Mouse (Mus musculus): ENCODE measurements at regions not wholly inside any gene's neighbourhood (a gene's known extent, or its start where the extent isn't known, plus 50 kb on each side); places are given as distances from the start of the nearest gene placed in this dataset.

DNA sequence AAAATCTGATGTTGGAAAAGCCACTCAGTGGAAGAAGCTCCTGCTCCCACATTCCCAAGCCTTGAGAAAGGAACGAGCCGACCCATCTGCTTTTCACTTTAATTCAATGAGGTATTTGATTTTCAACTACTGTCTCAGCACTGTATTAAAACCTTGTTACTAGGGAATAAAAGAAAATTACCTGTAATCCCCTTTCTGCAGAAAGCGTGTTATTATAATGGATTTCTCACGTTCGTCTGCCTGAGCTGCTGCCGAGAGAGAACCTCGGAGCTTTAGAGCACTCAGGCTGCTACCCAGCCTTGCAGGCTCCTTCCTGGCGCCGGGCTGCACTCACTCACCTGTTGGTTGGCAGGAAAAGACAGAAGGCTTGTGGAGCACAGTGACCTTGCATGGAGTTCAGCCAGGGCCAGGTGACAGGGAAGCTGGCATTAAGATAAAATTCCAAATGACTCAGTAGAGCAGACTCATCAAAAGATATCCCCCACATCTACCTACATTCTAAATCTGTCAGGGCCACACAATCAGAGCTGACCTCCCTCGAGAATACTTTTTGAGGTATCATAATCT is 770.2 kb downstream of the Adgrl2 start:
- intact Hi-C loops (cut with DNase I): no loop called here
- DNase-seq: no peak
- no peak overlapping the region for H3K4me3 ChIP-seq
- TF ChIP-seq CTCF (IDR thresholded peaks at IDR 0.05): no peak
- H3K27ac ChIP-seq: no peak overlapping the region

DNA sequence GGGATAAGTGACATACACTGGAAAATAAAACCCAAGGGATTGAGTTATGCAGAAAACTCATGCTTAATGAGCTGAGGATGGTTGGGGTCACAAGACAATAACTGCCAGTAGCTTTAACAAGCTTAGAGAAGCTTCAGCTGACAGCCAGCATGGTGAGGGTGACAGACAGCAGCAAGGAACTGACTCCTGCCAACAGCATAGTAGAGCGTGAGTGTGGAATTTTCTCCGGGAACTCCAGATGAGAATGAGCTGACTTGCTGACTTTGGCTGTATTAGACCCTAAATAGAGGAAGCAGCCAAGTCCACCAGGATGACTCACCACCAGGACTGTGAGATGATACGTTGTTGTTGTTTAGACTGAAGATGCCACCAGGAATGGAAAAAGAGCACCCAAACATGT is 788.2 kb downstream of the Adgrl2 start:
- DNase-seq: no peak
- Histone ChIP-seq H3K27ac (no peak overlapping the region), H3K4me3 (no peak overlapping the region)
- no peak for TF ChIP-seq CTCF (IDR thresholded peaks at IDR 0.05)
- intact Hi-C loops (cut with DNase I): no loop called here

GRCm38 (mm10) chr3:148186704-148187103 is 803.7 kb downstream of the Adgrl2 start:
- no peak overlapping the region for H3K4me3 ChIP-seq
- intact Hi-C loops (cut with DNase I): no loop called here
- no peak for DNase-seq
- no peak overlapping the region for H3K27ac ChIP-seq
- TF ChIP-seq CTCF (IDR thresholded peaks at IDR 0.05): no peak

- Histone ChIP-seq H3K27ac (no peak overlapping the region), H3K4me3 (no peak overlapping the region)
- intact Hi-C loops (cut with DNase I): no loop called here
- no peak for TF ChIP-seq CTCF (IDR thresholded peaks at IDR 0.05)
- DNase-seq: no peak
These were observed 822.8 kb downstream of the Adgrl2 start for GRCm38 (mm10) chr3:148167556-148167955.

GRCm38 (mm10) chr3:148159059-148159458 is 831.3 kb downstream of the Adgrl2 start:
- no peak for DNase-seq
- no peak for TF ChIP-seq CTCF (IDR thresholded peaks at IDR 0.05)
- intact Hi-C loops (cut with DNase I): no loop called here
- Histone ChIP-seq H3K27ac (no peak overlapping the region), H3K4me3 (no peak overlapping the region)

DNA sequence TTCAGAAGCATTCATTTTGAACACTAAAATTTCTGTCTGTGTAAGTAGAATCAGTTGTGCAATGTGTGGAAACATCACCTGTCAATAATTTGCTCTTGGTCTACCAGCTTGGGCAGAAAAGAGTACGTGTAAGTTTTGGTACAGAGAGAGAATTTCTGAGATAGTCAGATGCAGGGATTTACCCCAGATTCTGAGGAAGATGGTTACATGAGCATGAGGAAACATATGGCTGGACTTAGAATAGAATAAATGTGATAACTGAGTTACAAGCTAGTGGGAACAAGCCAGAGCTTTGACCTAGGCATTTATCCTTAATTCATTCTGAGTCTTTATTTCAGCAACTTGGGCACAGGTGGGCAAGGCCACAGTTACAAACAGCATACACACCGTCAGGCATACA is 831.8 kb downstream of the Adgrl2 start:
- intact Hi-C loops (cut with DNase I): no loop called here
- no peak overlapping the region for H3K4me3 ChIP-seq
- H3K27ac ChIP-seq: no peak overlapping the region
- DNase-seq: no peak
- no peak for TF ChIP-seq CTCF (IDR thresholded peaks at IDR 0.05)

GRCm38 (mm10) chr3:148143776-148144175 is 846.6 kb downstream of the Adgrl2 start:
- TF ChIP-seq CTCF (IDR thresholded peaks at IDR 0.05): no peak
- H3K4me3 ChIP-seq: no peak overlapping the region
- H3K27ac ChIP-seq: no peak overlapping the region
- DNase-seq: no peak
- intact Hi-C loops (cut with DNase I): no loop called here

DNA sequence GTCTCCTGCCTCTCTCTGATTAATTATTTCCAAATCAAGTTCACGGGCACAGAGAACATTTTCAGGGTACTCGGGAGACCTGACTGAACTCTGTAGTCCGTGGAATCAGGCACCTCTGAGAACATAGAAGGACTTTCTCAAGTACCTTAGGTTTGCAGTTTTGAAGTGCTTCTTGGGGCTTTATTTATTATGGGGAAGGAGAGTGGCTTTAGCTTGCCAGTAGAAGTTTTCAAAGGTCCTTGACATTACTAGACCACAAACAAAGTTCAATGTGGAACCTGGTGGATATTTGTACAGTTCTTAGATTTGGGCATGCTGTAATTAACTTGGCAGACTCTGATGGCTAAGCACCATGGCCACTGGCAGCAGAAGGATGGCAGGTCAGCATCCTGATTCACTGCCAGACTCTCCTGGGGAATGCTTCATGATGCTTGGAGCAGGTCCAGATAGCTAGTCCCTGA is 853.5 kb downstream of the Adgrl2 start:
- no peak for DNase-seq
- intact Hi-C loops (cut with DNase I): no loop called here
- TF ChIP-seq CTCF (IDR thresholded peaks at IDR 0.05): no peak
- Histone ChIP-seq H3K4me3 (no peak overlapping the region), H3K27ac (no peak overlapping the region)

DNA sequence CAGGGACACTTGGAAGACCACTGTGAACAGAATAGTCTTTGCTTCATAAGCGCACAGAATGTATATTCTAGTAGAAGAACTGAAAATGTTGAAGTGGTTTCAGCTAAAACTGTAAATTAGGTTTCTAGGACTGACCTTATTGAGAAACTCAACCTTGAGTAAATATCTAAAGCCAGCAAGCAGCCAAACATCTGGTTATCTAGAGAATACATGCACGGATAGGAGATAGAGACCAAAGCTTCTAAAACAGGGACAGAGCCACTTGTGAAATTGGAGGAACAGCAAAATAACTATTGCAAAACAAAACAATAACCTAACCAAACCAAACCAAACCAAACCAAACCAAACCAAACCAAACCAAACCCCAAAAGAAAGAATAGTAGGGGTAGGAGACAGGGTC is 855.7 kb downstream of the Adgrl2 start:
- no peak for DNase-seq
- Histone ChIP-seq H3K27ac (no peak overlapping the region), H3K4me3 (no peak overlapping the region)
- TF ChIP-seq CTCF (IDR thresholded peaks at IDR 0.05): no peak
- intact Hi-C loops (cut with DNase I): no loop called here

DNA sequence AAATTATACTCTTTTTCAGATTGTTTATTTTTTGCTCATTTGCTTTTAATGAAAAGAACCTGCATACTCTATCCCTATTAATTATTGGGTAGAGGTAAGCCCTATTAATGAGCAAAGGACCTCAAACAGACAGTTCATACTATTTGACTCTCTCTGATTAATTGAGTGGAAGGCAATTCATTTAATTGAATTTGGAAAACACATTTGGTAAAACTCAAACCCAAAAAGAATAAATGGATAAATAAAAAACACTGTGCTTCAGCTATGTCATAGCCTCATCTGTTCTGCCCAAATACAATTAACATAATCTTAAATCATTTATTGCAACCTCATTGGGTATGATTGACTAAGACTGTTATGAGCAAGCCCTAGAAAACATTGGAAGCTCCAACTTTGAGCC is 874.8 kb downstream of the Adgrl2 start:
- intact Hi-C loops (cut with DNase I): no loop called here

GRCm38 (mm10) chr3:148112204-148112603 is 878.2 kb downstream of the Adgrl2 start:
- intact Hi-C loops (cut with DNase I): no loop called here
- no peak for TF ChIP-seq CTCF (IDR thresholded peaks at IDR 0.05)
- H3K27ac ChIP-seq: no peak overlapping the region
- DNase-seq: no peak
- H3K4me3 ChIP-seq: no peak overlapping the region

More for the DNA sequence above, 874.8 kb downstream of the Adgrl2 start:
- H3K4me3 ChIP-seq: no peak overlapping the region
- no peak for DNase-seq
- no peak for TF ChIP-seq CTCF (IDR thresholded peaks at IDR 0.05)
- H3K27ac ChIP-seq: no peak overlapping the region

DNA sequence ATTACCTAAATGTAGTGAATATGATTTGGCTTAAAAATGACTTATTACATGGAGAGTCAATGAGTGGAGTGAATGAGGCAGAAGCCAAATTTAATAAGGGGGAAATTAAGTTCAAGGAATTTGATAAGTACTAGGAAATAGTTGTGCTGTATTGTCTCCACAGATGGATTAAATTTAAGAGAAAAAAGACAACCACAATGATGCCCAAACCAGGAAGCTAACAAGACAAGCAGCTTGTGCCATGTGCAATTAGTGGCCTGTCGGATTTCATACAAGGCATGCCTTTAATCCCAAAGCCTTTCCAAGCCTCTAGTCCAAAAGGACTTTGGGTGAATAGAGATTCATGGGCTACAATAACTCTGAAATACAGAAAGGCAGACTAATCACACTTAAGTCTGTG is 883.3 kb downstream of the Adgrl2 start:
- H3K27ac ChIP-seq: no peak overlapping the region
- H3K4me3 ChIP-seq: no peak overlapping the region
- DNase-seq: no peak
- TF ChIP-seq CTCF (IDR thresholded peaks at IDR 0.05): no peak
- intact Hi-C loops (cut with DNase I): no loop called here

GRCm38 (mm10) chr3:148093930-148094329 is 896.4 kb downstream of the Adgrl2 start:
- H3K4me3 ChIP-seq: no peak overlapping the region
- no peak for DNase-seq
- intact Hi-C loops (cut with DNase I): no loop called here
- no peak overlapping the region for H3K27ac ChIP-seq
- TF ChIP-seq CTCF (IDR thresholded peaks at IDR 0.05): no peak

DNA sequence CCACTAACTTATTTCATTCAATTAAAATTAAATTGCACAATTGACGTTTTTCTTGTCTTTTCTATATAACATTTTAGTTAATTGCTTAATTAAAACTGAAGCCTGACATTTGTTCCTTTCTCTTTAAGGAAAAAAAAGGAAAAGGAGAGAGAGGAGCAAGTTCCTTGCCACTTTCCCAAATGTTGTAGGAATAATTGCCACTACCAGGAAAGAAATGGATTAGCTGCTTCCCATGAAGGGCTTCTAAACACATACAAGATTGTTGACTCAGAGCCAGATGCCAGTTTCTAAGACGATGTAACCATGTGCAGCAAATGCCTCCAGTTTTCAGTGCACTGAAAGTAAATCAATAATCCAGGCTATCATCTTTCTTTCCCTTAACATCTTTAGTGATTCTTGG is 914.5 kb downstream of the Adgrl2 start:
- DNase-seq: no peak
- intact Hi-C loops (cut with DNase I): no loop called here
- Histone ChIP-seq H3K4me3 (no peak overlapping the region), H3K27ac (no peak overlapping the region)
- TF ChIP-seq CTCF (IDR thresholded peaks at IDR 0.05): no peak

All from gastrocnemius, adult 2 months (tissue).